Mouse (Mus musculus): ENCODE measurements around the gene Nmrk2.
"Not testable (repeated sequence)": the region's sequence is repeated elsewhere in the genome, so short reads cannot be mapped to it uniquely, and the experiment has no call there.

The Nmrk2 gene

DNA sequence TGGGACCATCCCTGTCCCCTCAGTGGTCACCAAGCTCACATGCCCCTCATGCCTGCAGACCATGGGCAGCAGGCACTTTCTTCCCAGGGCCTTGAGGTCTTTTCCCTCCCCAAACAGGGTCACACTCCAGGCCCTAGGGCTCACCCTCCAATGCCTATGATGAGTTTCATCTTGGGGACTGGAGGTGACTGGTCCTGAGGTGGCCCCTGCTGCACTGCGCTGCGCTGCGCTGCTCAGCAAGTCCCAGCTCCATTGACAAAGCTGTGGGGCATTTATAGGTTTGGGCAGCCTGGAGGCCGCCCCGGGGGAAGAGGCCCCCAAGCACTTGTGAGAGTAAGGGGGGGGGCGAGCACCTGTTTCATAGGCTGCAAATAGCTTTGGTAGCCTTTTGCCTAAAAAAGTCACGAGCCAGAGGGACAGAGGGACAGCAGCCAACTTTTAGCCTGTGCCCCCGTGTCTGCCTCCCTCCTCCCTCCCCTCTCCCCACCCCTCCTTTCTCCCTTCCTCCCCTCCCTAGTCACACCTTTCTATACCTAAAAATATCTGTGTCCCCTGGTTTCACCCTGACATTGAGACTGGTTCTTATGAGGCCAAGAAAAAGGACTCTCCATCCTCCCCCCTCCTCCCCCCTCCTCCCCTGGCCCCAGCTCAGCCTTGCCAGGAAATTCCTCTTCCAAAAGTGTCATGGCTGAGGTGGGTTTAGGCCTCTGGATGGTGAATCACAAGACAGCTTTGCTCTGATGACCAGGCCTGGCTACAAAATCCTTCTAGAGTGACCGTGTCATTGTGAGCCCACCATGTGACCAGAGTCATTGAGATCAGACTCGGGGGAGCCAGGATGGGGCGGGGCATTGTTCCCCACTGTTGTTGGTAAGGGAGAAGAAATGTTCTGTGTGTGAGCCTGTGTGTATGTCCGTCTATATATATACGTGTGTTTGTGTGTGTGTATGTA, at the start of gene Nmrk2:
Gene Nmrk2 (minus strand): TSS at position 245 of the 952 bp plus-strand sequence.
- ATAC-seq (ENCODE audit: insufficient number of reproducible peaks, low FRiP score, low TSS enrichment), result no peak

DNA sequence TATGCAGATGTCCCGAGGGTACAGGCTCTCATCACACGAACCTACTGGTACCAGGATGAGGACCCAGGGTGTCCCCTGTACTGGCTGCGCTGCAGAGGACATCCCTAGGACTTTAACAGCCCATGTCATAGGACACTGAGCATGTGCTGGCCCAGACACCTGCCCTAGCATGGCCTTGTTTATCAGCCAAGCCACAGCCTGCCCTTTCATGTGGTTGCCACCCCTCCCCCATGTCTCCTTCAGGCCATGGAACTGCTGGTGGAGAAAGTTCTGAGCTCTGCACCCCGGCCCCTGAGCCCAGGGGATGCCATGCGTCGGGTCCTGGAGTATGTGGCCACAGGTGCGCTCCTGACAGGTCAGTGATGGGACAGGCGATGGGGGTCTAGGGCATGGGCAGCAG, 47.6 kb upstream of the Nmrk2 start:
- ATAC-seq (ENCODE audit: insufficient number of reproducible peaks, low FRiP score, low TSS enrichment), result no peak

DNA sequence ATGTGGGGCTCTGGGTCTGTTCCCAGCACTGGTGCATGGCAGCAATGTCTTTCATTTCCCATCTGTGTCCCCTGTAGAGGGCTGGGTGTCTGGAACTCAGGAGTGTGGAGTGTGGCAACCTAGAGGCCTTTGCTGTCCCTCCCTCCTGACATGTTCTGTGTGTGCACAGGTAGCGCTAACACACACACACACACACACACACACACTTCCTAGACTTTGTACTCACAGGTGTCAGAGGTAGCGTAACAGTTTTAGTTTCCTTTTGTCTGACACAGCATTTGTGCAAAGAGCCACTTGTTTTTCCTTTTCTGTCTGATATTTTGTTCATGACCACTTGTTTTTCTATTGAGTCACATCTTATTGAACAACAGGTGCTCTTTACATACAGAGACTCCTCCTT, 46.0 kb upstream of the Nmrk2 start:
- ATAC-seq (ENCODE audit: insufficient number of reproducible peaks, low FRiP score, low TSS enrichment), result no peak

DNA sequence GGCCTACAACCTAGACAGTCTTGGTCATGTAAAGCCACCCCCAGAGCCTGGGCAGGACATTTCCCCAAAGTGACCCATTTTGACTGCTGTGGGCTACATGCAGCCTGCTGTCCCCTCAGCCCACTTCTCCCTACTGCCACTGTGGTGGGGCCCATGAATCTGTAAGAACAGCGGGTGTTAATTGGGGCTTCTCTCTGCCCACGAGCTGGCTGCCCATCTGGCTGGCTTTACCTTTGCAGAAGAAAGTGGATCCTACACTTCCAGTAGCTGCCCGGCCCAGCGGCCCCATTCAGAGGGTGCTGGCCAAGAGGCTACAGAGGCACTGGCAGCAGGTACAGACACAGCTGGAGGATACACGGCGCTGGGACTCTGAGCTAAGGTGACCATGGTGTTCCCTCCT, 43.3 kb upstream of the Nmrk2 start:
- no peak for ATAC-seq (ENCODE audit: insufficient number of reproducible peaks, low FRiP score, low TSS enrichment)

DNA sequence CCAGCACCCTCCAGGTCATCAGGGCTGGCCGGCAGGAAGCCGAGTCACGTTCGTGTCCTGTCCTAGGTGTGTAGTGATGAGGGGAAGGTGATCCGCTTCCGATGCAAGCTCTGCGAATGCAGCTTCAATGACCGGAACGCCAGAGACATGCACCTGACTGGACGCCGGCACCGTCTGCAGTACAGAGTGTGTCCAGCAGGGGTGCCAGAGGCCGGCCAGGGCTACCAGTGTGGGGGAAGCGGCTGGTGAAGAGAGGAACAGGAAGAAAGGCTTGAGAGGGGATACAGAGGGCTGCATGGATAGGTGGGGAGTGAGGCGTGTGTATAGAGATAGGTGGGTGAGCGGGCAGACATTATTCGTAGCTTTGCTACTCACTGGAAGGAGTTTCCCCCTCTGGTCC, 42.7 kb upstream of the Nmrk2 start:
- peak; percentile 51; the same call in 1 of the 2 replicates for ATAC-seq (ENCODE audit: insufficient number of reproducible peaks, low FRiP score, low TSS enrichment)

DNA sequence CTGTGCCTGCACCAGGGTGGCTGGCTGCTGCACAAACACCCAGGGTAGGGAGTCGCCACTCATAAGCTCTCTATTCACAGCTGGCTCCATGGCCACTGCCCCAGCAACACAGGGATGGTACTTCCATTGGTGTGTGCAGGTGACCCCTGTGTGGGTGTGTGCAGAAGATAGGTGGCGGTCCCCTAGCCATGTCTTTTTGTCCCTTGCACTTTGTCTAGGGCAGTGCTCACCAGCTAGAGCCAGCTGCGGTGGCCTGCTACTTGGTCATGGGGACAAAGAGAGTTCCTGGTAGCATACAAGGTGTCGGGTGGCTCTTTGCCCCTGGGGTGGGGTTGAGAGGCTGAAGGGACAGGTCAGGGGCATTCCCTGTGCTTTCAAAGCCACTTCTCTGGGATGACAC, 42.3 kb upstream of the Nmrk2 start:
- ATAC-seq (ENCODE audit: insufficient number of reproducible peaks, low FRiP score, low TSS enrichment), result no peak

DNA sequence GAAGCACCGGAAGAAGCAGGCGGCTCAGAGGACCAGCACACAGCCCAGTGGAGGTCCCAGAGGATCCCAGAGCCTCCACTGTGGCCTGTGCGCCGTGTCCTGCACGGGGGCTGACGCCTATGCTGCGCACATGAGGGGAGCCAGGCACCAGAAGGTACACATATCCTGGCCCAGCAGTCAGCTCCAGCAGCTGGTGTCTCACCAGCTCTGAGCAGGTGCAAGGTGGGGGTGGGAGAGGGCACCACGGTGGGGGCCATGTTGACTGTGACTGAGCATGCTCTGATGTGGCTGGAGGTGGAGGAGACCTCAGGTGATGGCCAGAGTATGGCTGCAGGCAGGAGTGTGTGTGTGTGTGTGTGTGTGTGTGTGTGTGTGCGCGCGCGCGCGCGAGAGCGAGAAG, 40.2 kb upstream of the Nmrk2 start:
- no peak for ATAC-seq (ENCODE audit: insufficient number of reproducible peaks, low FRiP score, low TSS enrichment)

DNA sequence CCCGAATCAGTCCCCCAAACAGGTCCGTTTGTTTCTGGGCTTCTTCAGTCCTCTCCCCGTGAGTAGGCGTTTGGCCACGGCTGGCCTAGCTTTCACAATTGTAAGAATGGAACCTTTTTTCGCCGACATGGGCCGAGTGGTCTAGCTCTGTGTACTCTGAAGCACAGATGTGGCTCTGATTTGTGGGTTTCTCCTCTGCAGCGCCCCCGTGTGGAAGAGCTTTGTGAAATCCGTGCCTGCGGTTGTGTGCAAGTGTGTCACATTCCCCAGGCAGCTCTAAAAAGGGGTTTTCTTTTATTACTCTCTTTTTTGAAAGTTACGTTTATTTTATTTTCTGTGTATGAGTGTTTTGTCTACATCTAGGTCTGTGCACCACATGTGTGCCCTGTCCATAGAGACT, 39.0 kb upstream of the Nmrk2 start:
- no peak for ATAC-seq (ENCODE audit: insufficient number of reproducible peaks, low FRiP score, low TSS enrichment)

DNA sequence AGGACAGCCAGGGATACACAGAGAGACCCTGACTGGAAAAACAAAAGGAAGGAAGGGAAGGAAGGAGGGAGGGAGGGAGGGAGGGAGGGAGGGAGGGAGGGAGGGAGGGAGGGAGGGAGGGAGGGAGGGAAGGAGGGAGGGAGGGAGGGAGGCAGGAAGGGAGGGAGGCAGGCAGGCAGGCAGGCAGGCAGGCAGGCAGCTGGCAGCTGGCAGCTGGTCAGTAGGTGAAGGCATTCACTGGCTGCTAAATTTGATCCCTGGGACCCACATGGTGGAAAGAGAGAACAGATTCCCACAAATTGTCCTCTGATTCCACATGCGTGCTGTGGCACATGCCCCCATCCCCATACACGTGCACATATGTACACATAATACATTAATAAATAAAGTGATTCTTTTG, 36.8 kb upstream of the Nmrk2 start:
- ATAC-seq (ENCODE audit: insufficient number of reproducible peaks, low FRiP score, low TSS enrichment), result no peak

DNA sequence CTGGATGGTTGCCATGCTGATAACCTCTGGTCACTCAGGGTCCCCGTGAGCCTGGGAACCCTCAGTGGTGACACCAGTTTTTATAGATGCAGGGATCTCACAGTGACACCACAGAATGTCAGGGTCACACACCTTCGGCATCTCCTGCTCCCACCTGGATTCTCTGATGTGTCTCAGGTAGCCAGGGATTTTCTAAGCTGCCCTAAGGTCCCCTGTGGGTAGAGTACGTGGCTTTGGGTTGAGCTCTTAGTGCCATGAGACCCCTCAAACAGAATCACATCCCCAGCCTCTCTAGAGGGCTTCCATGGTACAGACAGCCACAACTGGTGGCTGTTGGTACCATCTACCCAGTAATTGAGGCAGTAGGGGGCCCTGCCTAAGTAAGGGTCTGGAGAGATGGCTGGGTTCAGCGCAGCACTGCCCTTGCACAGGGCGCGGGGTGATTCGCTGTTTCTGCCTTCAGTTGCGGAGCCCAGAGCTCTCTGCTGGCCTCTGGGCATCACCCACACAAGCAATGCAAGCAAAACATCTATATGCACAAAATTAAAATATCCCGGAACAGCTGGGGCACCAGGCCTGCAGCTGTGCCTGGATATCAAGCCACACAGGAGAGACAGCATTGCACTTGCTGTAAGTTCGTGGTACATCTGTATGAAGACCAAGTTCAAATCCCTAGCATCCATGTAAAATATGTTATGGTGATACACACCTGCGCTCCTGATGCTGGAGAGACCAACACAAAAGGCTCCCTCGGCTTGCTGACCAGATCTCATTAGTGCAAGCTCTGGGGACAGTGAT, 34.8 kb upstream of the Nmrk2 start:
- ATAC-seq (ENCODE audit: insufficient number of reproducible peaks, low FRiP score, low TSS enrichment), result no peak

DNA sequence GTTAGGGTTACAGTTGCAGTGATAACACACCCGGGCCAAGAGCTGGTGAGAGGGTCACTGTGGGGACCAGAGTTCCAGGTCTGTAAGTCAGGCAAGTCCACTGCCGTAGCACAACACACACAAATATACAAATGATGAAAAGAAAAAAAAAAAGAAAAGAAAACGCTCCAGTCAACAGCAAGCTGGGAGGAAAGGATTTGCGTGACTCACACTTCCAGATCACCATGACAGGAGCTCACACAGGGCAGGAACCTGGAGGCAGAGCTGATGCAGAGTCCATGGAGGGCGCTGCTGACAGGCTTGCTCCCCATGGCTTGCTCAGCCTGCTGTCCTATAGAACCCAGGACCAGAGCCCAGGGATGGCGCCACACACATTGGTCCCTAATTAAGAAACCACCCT, 32.4 kb upstream of the Nmrk2 start:
- ATAC-seq (ENCODE audit: insufficient number of reproducible peaks, low FRiP score, low TSS enrichment), result no peak

DNA sequence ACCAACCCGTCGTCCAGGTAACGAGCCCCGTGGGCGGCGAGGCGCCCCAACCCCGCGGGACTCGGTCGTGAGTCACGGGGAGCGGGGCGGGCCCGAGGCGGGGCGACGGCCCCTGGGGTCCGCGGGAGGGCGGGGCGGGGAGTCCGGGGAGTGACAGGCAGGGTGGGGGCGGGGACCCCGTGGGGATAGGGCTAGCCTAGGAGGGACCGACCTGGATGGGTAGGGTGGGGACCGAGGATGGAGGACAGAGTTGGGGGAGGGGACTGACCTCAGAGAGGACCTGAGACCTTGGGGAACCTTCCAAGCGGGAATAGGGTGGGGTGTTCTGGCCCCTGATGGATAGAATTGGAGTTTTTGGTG, 31.4 kb upstream of the Nmrk2 start:
- no peak for ATAC-seq (ENCODE audit: insufficient number of reproducible peaks, low FRiP score, low TSS enrichment)

DNA sequence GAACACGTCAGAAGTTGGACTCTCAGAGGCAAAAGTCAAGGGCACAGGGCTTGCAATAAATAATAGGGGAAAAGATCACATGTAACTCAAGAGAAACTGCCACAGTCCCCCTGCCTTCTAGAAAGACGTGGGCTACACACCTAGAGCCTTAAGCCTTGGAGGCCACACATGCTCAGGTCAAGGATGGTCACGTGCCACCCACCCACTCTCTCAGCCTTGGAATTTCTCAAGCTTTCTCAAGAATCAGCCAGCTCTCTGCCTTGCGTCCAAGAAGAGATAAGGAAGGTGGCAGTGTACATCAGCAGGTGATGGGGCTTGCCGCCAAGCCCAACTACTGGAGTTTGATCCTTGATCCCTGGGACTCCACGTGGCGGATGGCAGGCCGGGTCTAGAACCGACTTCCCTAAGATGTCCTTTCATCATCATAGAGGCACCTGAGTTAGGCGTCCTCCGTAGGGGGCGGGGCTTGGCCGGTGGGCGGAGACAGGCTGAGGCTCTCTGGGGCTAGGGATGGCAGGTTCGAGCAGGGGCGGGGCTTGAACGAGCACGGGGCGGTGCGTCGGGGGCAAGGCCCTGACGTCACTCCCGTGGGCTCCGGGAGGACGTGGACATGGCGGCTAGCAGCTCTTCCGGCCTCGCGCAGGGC, 30.9 kb upstream of the Nmrk2 start, which contains the start of gene Zfr2:
Gene Zfr2 (plus strand): TSS at position 576 of the 646 bp plus-strand sequence.
- peak; percentile 74 for ATAC-seq (ENCODE audit: insufficient number of reproducible peaks, low FRiP score, low TSS enrichment)

DNA sequence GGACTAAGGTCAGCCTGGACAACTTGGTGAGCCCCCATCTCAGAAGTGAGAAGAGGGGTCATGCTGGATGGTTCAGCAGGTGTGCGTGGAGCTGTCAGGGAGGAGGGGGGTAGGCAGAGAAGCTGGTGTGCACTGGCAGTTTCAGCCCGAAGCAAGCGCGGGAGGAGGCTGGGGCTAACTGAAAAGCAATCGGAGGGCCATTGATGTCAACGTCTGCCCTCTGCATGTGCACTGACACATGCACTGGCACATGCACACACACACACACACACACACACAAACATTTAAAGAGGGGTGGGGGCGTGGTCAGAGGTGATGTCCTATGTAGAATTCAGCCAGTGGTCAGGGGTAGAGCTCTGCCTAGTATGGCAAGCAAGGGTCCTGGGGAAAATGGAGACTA, 29.6 kb upstream of the Nmrk2 start:
- ATAC-seq (ENCODE audit: insufficient number of reproducible peaks, low FRiP score, low TSS enrichment), result no peak

DNA sequence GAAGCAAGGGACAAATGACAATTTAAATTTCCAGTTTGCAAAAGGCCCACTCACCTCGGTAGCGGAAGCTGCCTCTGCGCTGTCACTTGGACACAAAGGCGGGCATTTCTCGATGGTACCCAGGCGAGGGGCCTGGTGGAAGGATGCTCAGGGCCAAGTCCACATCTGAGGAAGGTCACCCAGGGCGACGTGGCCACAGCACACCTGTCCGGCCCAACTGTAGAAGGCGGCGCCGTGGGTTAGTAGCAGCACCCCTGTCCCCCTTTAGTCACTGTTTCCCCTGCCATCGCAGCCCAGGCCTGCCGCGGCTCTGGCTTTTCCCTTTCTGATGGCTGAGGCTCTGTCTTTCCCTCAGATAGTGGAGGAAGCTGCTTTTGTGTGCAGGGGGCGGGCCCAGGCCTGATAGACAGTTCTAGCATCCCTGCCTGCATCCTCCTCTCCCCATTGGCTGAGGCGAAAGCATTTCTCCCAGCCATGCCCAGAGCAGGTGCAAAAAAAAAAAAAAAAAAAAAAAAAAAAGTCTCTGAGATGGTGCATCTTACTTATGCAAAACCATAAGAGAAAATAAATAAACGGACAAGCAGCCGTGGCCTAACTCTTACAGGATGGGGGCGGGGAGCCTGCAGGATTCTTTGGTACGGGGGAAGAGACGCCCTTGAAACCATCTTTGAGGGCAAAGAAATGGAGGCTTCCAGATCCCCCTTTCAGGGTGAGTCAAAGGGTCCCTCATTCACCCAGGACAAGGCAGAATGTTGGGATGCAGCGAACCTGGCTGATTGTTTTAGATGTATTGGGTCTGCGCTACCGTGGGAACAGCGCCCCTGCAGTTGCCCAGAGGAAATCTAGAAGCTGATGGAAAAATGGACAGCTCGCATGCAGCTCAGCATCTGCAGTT, 28.8 kb upstream of the Nmrk2 start, which contains the start of gene Atcay:
Gene Atcay (minus strand): TSS at position 396 of the 895 bp plus-strand sequence.
- peak; percentile 83 for ATAC-seq (ENCODE audit: insufficient number of reproducible peaks, low FRiP score, low TSS enrichment)

DNA sequence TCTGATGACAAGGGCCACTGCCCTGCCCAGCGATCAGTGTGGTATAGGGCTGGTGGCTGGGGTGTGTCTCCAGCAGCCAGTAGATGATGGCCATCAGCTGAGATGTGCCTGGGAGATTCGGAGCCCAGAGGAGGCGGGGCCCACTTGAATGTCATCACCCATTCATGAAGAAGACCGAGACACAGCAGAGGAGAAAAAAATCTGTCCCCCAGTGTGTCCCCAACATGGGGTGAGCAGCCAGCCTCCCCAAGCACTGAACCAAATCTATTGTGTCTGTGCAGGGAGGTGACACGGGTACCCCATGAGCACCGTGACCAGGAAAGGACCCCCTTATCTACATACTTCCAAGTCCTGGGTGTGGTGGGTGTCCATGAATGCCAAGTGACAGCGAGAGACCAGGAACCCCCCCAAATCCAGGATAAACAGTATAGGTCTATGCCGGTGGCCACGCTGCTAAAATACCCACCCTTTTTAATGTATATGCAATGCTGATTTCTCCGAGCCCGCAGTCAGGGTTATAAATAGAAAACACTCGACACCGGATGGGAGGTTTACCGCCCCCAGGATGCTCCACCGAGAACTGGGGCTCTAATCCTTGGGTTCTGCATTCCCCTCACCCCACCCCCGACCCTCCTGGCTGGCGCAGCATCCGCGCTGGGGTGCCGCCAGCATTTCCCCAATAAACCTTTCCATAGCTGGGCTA, 28.0 kb upstream of the Nmrk2 start:
- no peak for ATAC-seq (ENCODE audit: insufficient number of reproducible peaks, low FRiP score, low TSS enrichment)

DNA sequence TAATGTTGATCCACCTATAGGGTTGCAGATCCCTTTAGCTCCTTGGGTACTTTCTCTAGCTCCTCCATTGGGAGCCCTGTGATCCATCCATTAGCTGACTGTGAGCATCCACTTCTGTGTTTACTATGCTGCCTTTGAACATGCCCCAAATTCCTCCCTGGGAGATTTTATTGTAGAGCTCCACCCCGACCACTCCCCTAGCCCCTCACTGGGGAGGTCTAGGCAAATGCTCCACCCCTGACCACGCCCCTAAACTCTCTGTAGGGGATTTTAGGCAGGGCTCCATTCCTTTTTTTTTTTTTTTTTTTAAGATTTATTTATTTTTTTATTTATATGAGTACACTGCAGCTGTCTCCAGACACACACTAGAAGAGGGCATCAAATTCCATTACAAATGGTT, 21.9 kb upstream of the Nmrk2 start:
- not testable (repeated sequence) for ATAC-seq (ENCODE audit: insufficient number of reproducible peaks, low FRiP score, low TSS enrichment)

DNA sequence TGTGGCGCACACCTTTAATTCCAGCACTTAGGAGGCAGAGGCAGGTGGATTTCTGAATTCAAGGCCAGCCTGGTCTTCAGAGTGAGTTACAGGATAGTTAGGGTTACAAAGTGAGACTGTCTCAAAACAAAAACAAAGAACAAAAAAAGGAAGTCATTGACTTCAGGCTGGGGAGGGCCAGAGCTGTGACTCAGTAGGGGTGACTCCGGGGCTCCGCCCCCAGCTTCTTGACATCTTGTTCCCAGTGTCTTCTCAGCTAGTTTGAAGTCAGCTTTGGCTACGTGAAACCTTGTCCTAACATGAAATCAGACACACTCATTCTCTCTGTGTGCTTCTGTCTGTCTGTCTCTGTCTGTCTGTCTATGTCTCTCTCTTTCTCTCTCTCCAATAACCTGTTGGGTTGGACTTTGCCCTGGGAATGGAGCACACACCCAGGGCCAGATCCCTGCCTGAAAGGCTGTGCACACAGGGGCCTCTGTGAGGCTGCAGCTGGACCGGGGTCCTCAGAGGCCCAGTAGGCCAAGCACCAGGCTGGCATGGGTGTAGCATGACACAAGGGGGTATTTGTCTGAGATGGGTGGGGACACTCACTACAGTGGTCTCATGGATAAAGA, 19.7 kb upstream of the Nmrk2 start:
- no peak for ATAC-seq (ENCODE audit: insufficient number of reproducible peaks, low FRiP score, low TSS enrichment)

DNA sequence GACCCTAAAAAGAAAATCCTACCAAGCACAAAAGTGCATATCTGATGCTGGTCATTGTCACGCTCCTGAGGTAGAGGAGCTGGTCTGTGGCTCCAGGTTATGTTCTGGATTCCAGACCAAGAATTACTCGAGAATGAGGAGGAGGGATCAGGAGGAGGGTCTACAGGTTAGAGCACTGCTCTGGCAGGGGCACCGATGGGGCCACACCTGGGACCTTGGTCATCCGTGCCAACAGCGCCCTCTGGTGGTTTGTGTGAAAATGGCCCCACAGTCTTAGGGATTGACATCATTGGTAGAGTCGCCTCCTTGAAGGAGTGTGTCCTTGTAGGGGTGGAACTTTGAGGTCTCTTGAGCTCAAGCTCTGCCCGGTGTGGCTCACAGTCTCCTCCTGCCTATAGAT, 16.1 kb upstream of the Nmrk2 start:
- peak; percentile 56; the same call in 1 of the 2 replicates for ATAC-seq (ENCODE audit: insufficient number of reproducible peaks, low FRiP score, low TSS enrichment)
